Mouse (Mus musculus) embryo, embryonic 10 days (tissue): Measurements from ENCODE around the gene Gpr162.
"Not testable (repeated sequence)": the region's sequence is repeated elsewhere in the genome, so short reads cannot be mapped to it uniquely, and the experiment has no call there.

Source experiments
- DNase-seq: peaks from one replicate; pipeline ENCODE4 v3.0.0-alpha.2; 2015; ENCODE audit warnings: low spot score

The Gpr162 gene

GRCm38 (mm10) chr6:124836411-124836810 lies 27.4 kb downstream of the Gpr162 start:
- DNase-seq = no peak

DNA sequence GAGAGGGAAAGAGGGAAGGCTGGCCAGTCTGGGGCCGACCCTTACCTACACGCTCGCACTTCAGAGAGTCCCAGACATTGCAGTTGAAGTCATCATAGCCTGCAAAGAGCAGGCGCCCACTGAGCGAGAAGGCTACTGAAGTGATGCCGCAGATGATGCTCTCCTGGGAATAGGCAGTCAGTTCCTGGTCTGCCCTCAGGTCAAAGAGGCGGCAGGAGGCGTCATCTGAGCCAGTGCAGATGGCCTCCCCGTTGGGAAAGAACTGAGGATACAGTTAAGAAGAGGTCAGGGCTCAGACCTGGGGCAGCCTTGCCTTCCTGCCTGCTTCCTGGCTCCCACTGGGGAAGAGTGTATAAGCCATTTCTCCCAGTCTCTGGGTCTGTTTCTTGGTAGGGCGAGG lies 28.3 kb downstream of the Gpr162 start:
- DNase-seq = peak; percentile 67

GRCm38 (mm10) chr6:124834512-124835081 lies 29.2 kb downstream of the Gpr162 start:
- DNase-seq = no peak

DNA sequence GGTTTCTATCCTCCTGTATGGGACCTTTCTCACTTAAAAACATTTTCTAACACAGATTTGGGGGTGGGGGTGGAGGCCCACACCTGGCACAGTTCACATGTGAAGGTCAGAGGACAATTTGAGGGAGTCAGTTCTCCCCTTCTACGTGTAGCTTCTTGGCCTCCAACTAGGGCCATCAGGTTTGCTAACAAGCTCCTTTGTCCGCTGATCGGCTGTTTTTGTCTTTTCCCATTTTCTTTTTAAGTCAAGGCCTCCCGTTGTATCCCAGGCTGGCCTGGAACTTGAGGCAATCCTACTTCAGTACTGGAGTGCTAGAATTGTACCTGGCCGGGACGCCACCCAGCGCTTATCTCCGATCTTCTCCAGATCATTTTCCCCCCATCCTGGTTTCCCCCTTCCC lies 32.1 kb downstream of the Gpr162 start:
- DNase-seq = no peak

DNA sequence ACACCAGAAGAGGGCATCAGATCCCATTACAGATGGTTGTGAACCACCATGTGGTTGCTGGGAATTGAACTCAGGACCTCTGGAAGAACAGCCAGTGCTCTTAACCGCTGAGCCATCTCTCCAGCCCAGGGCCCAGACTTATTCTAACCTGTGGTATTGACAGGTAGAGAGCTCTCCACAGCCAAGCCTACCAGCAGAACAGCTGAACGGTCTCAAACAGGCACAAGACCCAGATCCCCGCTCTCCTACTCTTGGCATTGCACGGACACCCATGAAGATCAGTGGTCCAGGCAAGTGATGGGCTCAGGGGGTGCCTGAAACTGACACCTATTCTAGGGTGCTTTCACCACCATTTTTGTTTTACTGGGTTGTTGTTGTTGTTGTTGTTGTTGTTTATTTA lies 32.6 kb downstream of the Gpr162 start:
- not testable (repeated sequence) for DNase-seq

DNA sequence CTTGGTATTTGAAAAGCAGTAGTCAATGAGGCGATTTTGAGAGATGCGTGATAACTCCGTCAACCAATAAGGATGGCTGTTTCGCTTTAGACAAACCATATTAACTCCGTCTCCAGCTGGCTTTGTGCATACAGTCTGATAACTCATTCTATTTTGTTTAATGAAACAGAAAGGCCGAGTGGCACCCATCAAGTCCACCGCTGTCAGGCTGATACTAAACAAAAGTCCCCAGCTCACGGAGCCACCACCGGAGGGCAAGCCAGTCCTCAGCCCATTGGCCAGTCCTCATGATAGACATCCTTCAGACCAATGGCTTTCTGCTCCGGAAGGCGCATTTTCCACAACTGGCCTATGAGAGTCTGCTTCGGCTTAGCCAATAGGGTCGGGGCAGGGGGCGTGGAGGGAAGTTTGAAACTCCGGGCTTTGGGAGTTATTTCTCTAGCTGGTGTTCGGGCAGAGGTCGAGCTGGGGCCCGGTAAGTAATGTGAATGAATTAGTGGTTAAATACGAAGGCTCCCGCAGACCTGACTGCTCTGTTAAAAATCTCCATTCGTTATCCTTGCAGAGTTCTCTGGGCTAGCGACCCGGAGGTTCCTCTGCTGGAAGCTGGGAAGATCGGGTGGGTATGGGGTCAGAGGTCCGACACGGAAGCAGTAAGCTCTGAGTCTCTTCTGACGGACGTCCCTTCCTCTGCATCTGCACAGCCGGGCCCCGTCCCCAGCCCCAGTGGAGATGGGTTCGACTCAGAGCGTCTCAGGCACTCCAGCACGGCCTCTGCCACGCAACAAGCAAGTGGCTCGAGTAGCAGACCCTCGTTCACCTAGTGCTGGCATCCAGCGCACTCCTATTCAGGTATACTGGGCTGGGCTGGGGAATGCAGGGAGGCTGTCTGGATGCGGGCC lies 33.7 kb downstream of the Gpr162 start:
- DNase-seq = peak; percentile 97

GRCm38 (mm10) chr6:124828868-124829798 lies 34.6 kb downstream of the Gpr162 start, which contains the start of the genes Usp5 and Cdca3:
Gene Usp5, minus strand, starts transcription at chr6:124829484.
Gene Cdca3, plus strand, starts transcription at chr6:124829547.
- DNase-seq = peak; percentile 100

DNA sequence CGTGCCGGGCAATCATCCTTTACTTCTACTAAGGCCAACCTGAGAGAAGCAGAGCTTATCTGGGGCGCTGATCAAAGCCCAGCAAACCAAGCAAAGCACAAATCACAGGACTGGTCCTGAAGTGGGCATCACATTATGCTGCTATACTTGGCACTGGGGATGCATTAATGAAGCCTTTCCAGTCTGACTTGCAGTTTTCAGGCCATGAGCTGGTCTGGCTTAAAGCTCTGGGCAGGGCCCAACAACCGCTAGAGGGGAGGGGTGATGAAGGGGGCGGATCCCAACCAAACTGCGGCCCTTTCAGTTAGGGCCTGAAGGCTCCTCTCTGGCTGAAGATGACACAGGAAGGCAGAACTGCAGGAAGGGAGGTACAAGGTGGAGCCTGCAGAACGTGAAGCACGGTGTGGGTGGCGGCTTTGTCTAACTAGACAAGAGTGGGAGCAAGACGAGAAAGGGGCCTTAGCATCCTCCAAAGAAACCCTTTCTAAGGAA lies 35.6 kb downstream of the Gpr162 start:
- DNase-seq = peak; percentile 48

GRCm38 (mm10) chr6:124822049-124822448 lies 41.7 kb downstream of the Gpr162 start:
- no peak for DNase-seq

- DNase-seq = no peak
Observed at GRCm38 (mm10) chr6:124820891-124821290, 42.9 kb downstream of the Gpr162 start.

DNA sequence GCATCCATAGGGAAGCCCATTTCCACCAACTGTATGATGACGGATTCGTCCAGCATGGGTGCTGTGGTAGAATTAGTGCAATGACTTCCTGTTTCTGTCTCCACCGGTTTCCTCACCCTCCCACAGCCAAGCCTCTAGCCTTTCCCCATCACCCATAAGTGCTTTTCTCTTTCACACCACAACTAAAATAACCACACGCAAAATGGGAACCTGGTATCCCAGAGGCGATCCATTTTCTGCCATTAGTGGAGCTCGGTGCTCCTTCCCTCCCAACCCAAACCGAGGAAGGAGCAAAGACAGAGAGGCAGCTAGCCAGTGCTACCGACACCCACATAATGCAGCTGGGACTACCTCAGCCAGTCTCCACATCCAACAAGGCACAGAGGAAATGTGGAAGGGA lies 45.8 kb downstream of the Gpr162 start:
- no peak for DNase-seq

- DNase-seq = no peak
Observed at GRCm38 (mm10) chr6:124817563-124817962, 46.2 kb downstream of the Gpr162 start.

DNA sequence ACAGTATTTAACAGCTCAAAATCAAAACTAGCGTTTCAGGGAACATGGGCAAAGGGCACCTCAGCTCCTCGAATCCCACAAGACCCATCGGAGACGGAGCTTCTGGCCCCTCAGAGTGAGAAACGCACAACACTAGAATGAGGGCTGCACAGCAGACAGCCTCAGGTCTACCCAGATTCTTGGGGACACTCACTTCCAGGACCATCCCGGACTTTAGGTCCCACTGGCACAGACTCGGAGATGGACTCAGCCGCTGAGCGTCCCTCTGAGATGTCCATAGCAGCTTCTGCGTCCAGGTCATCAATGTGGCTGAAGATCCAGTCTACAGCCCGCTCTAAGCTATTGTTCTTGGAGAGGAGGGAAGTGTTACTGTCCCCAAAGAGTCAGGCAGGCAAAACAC lies 46.7 kb downstream of the Gpr162 start:
- no peak for DNase-seq

- no peak for DNase-seq
Observed at GRCm38 (mm10) chr6:124816611-124817010, 47.2 kb downstream of the Gpr162 start.

DNA sequence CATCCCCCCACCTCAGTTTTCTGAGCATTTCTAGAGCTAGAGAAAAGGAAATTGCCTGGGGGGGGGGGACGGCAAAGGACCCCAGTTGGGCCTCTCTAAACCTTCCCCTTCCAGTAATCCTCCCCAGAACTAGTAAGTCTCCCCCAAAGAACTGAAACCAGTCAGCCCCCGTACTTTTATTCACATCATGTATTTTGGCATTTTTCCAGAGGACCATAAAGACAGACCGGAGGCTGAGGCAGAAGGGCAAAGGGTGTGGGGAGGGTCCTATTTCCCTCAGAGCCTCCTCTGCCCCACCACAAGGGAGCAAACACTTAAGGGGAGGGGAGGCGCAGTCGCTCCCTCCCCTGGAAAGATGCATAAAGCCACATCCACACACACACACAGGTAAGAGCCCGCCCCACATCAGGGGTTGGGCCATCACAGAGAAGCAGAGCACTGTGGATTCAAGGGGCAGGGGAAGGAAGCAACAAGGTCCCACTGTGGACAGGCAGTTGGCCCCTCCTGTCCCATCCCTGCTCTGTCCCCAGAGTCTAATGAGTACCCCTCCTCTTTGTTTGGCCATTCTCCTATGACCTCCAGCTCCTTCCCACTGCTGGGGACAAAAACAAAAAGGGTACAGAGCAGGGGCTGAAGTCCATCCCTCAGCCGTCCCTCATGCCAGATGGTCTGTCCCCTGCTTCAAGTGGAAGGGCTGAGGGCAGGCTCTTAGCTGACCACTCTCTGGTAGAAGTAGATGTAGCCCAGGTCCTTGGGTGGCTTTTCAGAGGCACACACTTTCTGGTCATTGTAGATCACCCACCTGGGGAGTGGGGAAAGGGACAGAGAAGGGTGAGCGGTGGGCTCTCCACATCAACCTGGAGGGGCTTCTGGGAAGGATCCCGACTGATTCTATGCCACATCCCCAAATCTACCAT lies 48.7 kb downstream of the Gpr162 start:
- no peak for DNase-seq

DNA sequence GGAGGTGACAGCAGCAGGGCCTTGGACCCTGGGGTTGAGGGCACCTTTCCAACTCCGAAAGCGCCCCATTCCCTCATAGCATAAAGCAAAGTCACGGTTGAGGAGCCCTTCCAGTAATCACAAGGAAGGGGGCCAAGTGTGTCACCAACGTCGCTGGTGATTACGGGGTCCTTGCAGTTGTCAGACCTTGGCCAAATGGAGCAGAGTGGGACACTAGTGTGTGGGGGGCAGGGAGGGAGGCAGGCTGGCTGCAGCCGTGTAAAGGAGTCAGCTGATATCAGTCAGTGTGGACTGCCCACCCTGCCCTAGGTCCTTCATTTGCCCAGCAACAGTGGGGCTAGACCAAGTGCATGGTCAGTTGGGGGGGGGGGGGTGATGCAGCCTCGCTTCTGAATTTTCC lies 49.3 kb downstream of the Gpr162 start:
- DNase-seq = no peak

DNA sequence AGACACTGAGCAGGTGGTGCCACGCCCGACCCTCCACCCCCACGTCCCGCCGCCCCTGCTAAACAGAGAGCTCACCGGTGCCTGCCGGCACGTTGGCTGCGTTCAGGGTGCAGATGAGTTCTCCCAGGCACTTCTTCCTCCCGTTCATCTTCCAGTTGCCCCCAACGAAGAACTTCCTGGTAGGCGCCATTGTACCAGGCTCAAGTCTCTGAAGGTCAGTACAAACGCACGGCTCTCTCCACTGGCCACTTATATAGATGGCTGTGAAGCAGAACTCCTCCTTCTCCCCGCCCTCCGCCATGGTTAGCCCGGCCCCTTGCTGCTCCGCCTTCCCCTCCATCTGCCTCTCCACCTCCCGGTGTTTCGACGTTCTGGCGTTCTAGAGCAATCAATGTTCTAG lies 49.9 kb downstream of the Gpr162 start, which contains the start of gene Tpi1:
TSS of gene Tpi1 (minus strand) at position 364 of the 400 bp plus-strand sequence.
- peak; percentile 96 for DNase-seq

DNA sequence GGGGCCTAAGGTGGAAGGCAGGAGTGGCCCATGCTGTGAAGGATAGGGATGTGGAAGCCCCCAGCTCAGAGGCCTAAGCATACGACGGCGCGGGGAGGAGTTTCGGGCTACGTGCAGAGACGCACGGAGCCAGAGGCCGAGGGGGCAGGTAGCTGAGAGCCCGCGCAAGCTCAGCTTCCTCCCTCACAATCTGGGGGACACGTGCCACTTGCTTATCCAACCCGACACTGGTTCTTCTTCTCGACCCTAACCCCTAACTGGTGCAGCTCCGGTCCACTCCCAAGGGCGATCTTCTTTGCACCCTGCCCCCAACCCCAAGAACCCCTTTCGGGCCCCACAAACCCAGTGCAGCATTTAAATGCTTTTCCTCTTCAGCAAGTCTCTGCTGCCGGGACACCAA lies 50.3 kb downstream of the Gpr162 start:
- peak; percentile 90 for DNase-seq

GRCm38 (mm10) chr6:124812848-124813247 lies 50.9 kb downstream of the Gpr162 start:
- DNase-seq = no peak

- no peak for DNase-seq
Observed at GRCm38 (mm10) chr6:124811701-124812560, 51.9 kb downstream of the Gpr162 start.
